Mouse (Mus musculus): ENCODE measurements around the gene Fam13c. TPM values are rescaled to one million over a fixed set of nuclear protein-coding genes. Genes with fewer than 3 reads are reported as not detected.

The Fam13c gene
- total RNA-seq, 2 experiments from 2014 or later, result not detected

GRCm38 (mm10) chr10:70458574-70459263, 18.4 kb downstream of the Fam13c start:
- no peak for ATAC-seq (replicated peaks; ENCODE audit: poor library complexity)

- ATAC-seq (replicated peaks; ENCODE audit: poor library complexity), result no peak
Measured at GRCm38 (mm10) chr10:70465638-70466037, 25.4 kb downstream of the Fam13c start.

- no peak for ATAC-seq (replicated peaks; ENCODE audit: poor library complexity)
Measured at GRCm38 (mm10) chr10:70470836-70471235, 30.6 kb downstream of the Fam13c start.

- no peak for ATAC-seq (replicated peaks; ENCODE audit: poor library complexity)
Measured at GRCm38 (mm10) chr10:70477741-70478145, 37.5 kb downstream of the Fam13c start.

GRCm38 (mm10) chr10:70483736-70484135, 43.5 kb downstream of the Fam13c start:
- ATAC-seq (replicated peaks; ENCODE audit: poor library complexity), result no peak

GRCm38 (mm10) chr10:70484568-70485286, 44.4 kb downstream of the Fam13c start:
- ATAC-seq (replicated peaks; ENCODE audit: poor library complexity), result no peak

- no peak for ATAC-seq (replicated peaks; ENCODE audit: poor library complexity)
Measured at GRCm38 (mm10) chr10:70485287-70485612, 45.0 kb downstream of the Fam13c start.

GRCm38 (mm10) chr10:70486651-70487050, 46.4 kb downstream of the Fam13c start:
- ATAC-seq (replicated peaks; ENCODE audit: poor library complexity), result no peak

GRCm38 (mm10) chr10:70493891-70494290, 53.6 kb downstream of the Fam13c start:
- ATAC-seq (replicated peaks; ENCODE audit: poor library complexity), result no peak

- no peak for ATAC-seq (replicated peaks; ENCODE audit: poor library complexity)
Measured at GRCm38 (mm10) chr10:70494441-70494840, 54.2 kb downstream of the Fam13c start.

- ATAC-seq (replicated peaks; ENCODE audit: poor library complexity), result no peak
Measured at GRCm38 (mm10) chr10:70495106-70496104, 55.1 kb downstream of the Fam13c start.

- no peak for ATAC-seq (replicated peaks; ENCODE audit: poor library complexity)
Measured at GRCm38 (mm10) chr10:70496938-70497337, 56.7 kb downstream of the Fam13c start.

- no peak for ATAC-seq (replicated peaks; ENCODE audit: poor library complexity)
Measured at GRCm38 (mm10) chr10:70498328-70498727, 58.0 kb downstream of the Fam13c start.

GRCm38 (mm10) chr10:70499246-70499645, 59.0 kb downstream of the Fam13c start:
- ATAC-seq (replicated peaks; ENCODE audit: poor library complexity), result no peak

GRCm38 (mm10) chr10:70504871-70505270, 64.6 kb downstream of the Fam13c start:
- no peak for ATAC-seq (replicated peaks; ENCODE audit: poor library complexity)

- ATAC-seq (replicated peaks; ENCODE audit: poor library complexity), result no peak
Measured at GRCm38 (mm10) chr10:70505395-70505794, 65.1 kb downstream of the Fam13c start.

- ATAC-seq (replicated peaks; ENCODE audit: poor library complexity), result no peak
Measured at GRCm38 (mm10) chr10:70505842-70506241, 65.6 kb downstream of the Fam13c start.

GRCm38 (mm10) chr10:70506499-70507168, 66.4 kb downstream of the Fam13c start:
- ATAC-seq (replicated peaks; ENCODE audit: poor library complexity), result no peak

GRCm38 (mm10) chr10:70507880-70508279, 67.6 kb downstream of the Fam13c start:
- no peak for ATAC-seq (replicated peaks; ENCODE audit: poor library complexity)

- ATAC-seq (replicated peaks; ENCODE audit: poor library complexity), result no peak
Measured at GRCm38 (mm10) chr10:70514848-70515247, 74.6 kb downstream of the Fam13c start.

GRCm38 (mm10) chr10:70516661-70517060, 76.4 kb downstream of the Fam13c start:
- ATAC-seq (replicated peaks; ENCODE audit: poor library complexity), result no peak

Measured in megakaryocyte progenitor cell, adult 5-6 weeks (primary cell).